ENCODE assay signal across 10 mouse cellular contexts in the genomic region with DNA sequence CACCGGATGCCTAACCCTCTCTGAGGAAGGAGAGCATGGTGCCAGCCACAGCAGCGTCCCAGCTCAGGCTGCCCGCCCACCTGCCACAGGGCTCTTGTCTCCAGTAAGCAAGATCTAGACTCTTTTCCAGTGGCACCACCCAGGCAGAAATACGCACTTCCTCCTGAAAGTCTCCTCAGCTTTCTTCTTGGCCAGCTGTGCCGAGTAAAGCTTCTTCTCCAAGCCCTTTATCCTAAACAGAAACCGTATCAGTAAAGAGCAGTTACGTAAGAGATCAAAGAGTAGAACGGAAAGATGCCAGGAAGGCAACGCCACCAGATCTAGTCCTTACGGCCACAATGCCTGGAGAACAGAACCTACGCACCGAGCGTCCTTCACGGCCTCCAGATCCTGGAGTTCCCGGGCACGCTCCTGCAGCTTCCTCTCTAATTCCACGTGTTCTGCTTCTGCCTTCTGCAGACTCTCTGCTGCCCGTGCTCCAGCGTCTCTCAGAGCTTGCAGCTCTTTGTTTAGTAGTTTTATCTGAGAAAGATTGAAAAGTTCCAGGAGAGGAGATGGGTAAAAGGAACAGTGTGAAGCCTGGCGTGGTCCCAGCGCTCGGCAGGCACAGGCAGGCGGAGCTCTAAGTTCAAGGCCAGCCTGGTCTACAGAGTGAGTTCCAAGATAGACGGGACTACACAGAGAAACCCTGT. TPM values are rescaled to one million over a fixed set of nuclear protein-coding genes. Genes with fewer than 3 reads are reported as not detected.
DNase-seq lines count a peak whose midpoint lies in the region; ATAC-seq and TF ChIP-seq lines count a peak whose summit lies in the region.
"Had no signal": no experiment of that assay in that cellular context is flagged by ENCODE, and none has a peak within 500 bp of the region (broad histone marks: within the 10 kb centered on the region; RNA-seq: fewer than 3 reads in every experiment).

No protein-coding gene starts in this region.

- no peaks in the 10 kb centered on the region for H3K9me3 ChIP-seq in kidney, postnatal 0 days (replicated peaks; ENCODE audit: low read length)
- no peaks in the 10 kb centered on the region for H3K9me3 ChIP-seq in midbrain, embryonic 11.5 days (ENCODE audit: control insufficient read depth, low read length)
- H3K9me3 ChIP-seq: embryonic facial prominence, embryonic 13.5 days had no signal

- WGBS in kidney, postnatal 0 days: 75% methylated on average over 24 of the region's 24 CpGs
- 86% methylated on average over 24 of the region's 24 CpGs for WGBS in midbrain, embryonic 11.5 days

- H3K4me3 ChIP-seq in kidney, postnatal 0 days (replicated peaks; ENCODE audit: low read depth, low read length): no peak overlapping the region
- H3K4me3 ChIP-seq in midbrain, embryonic 11.5 days (ENCODE audit: low read depth, low read length): no peak overlapping the region
- H3K4me3 ChIP-seq: embryonic facial prominence, embryonic 13.5 days had no signal

- no peak for TF ChIP-seq CTCF in kidney, postnatal 0 days (IDR thresholded peaks at IDR 0.05; ENCODE audit: low read depth)

- no peak for DNase-seq in kidney, postnatal 0 days (ENCODE audit: low spot score)
- no peak for DNase-seq in kidney, postnatal 25 days
- DNase-seq in ZHBTc4 (ENCODE audit: low read depth, low spot score): peak; percentile 21
- peak; percentile 70 for DNase-seq in adrenal gland, postnatal 10 days
- peak; percentile 3 for DNase-seq in lung, postnatal 14 days
- no peak for DNase-seq in midbrain, embryonic 11.5 days (ENCODE audit: low spot score, missing footprints)
- DNase-seq in gastrocnemius, postnatal 10 days: no peak

- H3K36me3 ChIP-seq in kidney, postnatal 0 days (ENCODE audit: insufficient read depth, low read length): 0 out of 2 replicates have a peak, but pooled peaks cover 5% of the 10 kb centered on the region
- 0 out of 2 replicates have a peak, but pooled peaks cover 3% of the 10 kb centered on the region for H3K36me3 ChIP-seq in midbrain, embryonic 11.5 days (ENCODE audit: control insufficient read depth, insufficient read depth, low read length)

- no peaks in the 10 kb centered on the region for H3K4me1 ChIP-seq in kidney, postnatal 0 days (replicated peaks; ENCODE audit: insufficient read depth, low read length)
- H3K4me1 ChIP-seq in midbrain, embryonic 11.5 days (ENCODE audit: control insufficient read depth, insufficient read depth, low read length): no peaks in the 10 kb centered on the region
- H3K4me1 ChIP-seq: embryonic facial prominence, embryonic 13.5 days had no signal

- no peak for ATAC-seq in kidney, postnatal 0 days (replicated peaks; ENCODE audit: low FRiP score, low read depth)
- ATAC-seq in midbrain, embryonic 11.5 days (ENCODE audit: low FRiP score): no peak
- ATAC-seq: hindbrain, postnatal 0 days had no signal

- peak overlapping the region; percentile 81; the same call in 1 of the 2 replicates for H3K27ac ChIP-seq in kidney, postnatal 0 days
- H3K27ac ChIP-seq in midbrain, embryonic 11.5 days (ENCODE audit: low read depth, low read length): no peak overlapping the region
- H3K27ac ChIP-seq: embryonic facial prominence, embryonic 13.5 days; hindbrain, postnatal 0 days had no signal

- H3K9ac ChIP-seq in kidney, postnatal 0 days (ENCODE audit: low read depth, low read length): no peak overlapping the region
- no peak overlapping the region for H3K9ac ChIP-seq in midbrain, embryonic 11.5 days (ENCODE audit: low read length)
- H3K9ac ChIP-seq: embryonic facial prominence, embryonic 13.5 days; lung, embryonic 14.5 days had no signal

- H3K27me3 ChIP-seq in kidney, postnatal 0 days (ENCODE audit: insufficient read depth, low read length): no peaks in the 10 kb centered on the region
- no peaks in the 10 kb centered on the region for H3K27me3 ChIP-seq in midbrain, embryonic 11.5 days (ENCODE audit: control insufficient read depth, insufficient read depth, low read length)
- H3K27me3 ChIP-seq: embryonic facial prominence, embryonic 13.5 days had no signal

- no peak overlapping the region for H3K4me2 ChIP-seq in kidney, postnatal 0 days (ENCODE audit: low read length)
- no peak overlapping the region for H3K4me2 ChIP-seq in midbrain, embryonic 11.5 days
- H3K4me2 ChIP-seq: embryonic facial prominence, embryonic 13.5 days; lung, embryonic 14.5 days had no signal

RNA-seq across cellular contexts. Expression of gene Ccdc57, which starts 29.4 kb away (rescaled TPM):
- 5.5 and 5.7 TPM in 2 replicates for polyA plus RNA-seq in kidney, postnatal 0 days (2015; fragmentation: Nextera tagmentation; extraction: Ambion mirVana)
- total RNA-seq in adrenal gland, postnatal 10 days (2021): 10 to 100 TPM in 1 of 2 experiments, 1 to 10 TPM in 1; 8.4 to 10.8 TPM
- polyA plus RNA-seq in midbrain, embryonic 11.5 days (2014; fragmentation: Nextera tagmentation; extraction: Ambion mirVana): 4.3 and 4.5 TPM in 2 replicates
- 1 to 10 TPM; 2.5 to 4.8 TPM for total RNA-seq in gastrocnemius, postnatal 10 days (2021)

RNA-seq across cellular contexts. Expression of gene Slc16a3, which starts 45.0 kb away (rescaled TPM):
- 10.0 and 10.2 TPM in 2 replicates for polyA plus RNA-seq in kidney, postnatal 0 days (2015; fragmentation: Nextera tagmentation; extraction: Ambion mirVana)
- total RNA-seq in adrenal gland, postnatal 10 days (2021): 10 to 100 TPM; 10.4 to 11.6 TPM
- polyA plus RNA-seq in midbrain, embryonic 11.5 days (2014; fragmentation: Nextera tagmentation; extraction: Ambion mirVana): 24.1 and 30.4 TPM in 2 replicates
- 100 to 1,000 TPM; 193 to 232 TPM for total RNA-seq in gastrocnemius, postnatal 10 days (2021)

Comparison
In these comparisons a context has a peak if more than half of its experiments do, and no peak if none do; other contexts are left out.
1. DNase-seq: peak in ZHBTc4 (single experiment), adrenal gland, postnatal 10 days (single experiment) and lung, postnatal 14 days (single experiment); none in kidney, postnatal 0 days (single experiment), kidney, postnatal 25 days (0 of 2), midbrain, embryonic 11.5 days (single experiment) and gastrocnemius, postnatal 10 days (single experiment).
2. RNA of gene Slc16a3, which starts 45.0 kb away (total RNA-seq): 193 to 232 TPM in gastrocnemius, postnatal 10 days; 10.4 to 11.6 TPM in adrenal gland, postnatal 10 days; every median in the first group is over 10 times any median in the second.